Mouse (Mus musculus): ENCODE measurements at regions not wholly inside any gene's neighbourhood (a gene's known extent, or its start where the extent isn't known, plus 50 kb on each side); places are given as distances from the start of the nearest gene placed in this dataset.

- no peaks in the 10 kb centered on the region for H3K4me1 ChIP-seq (replicated peaks; ENCODE audit: control insufficient read depth, insufficient read depth, low read length)
- no peaks in the 10 kb centered on the region for H3K9me3 ChIP-seq (ENCODE audit: control insufficient read depth)
- no peak overlapping the region for H3K27ac ChIP-seq (ENCODE audit: low read depth, low read length)
- ATAC-seq: no peak
- no peaks in the 10 kb centered on the region for H3K36me3 ChIP-seq (ENCODE audit: control insufficient read depth, insufficient read depth)
- no peaks in the 10 kb centered on the region for H3K27me3 ChIP-seq (replicated peaks; ENCODE audit: control insufficient read depth, insufficient read depth, low read length)
- no peak for TF ChIP-seq CTCF (IDR thresholded peaks at IDR 0.05; ENCODE audit: low read depth)
- H3K4me3 ChIP-seq (ENCODE audit: low read depth, low read length): no peak overlapping the region
- 78% methylated on average over 6 of the region's 6 CpGs for WGBS
- H3K9ac ChIP-seq (ENCODE audit: low read depth, low read length): no peak overlapping the region
- H3K4me2 ChIP-seq (replicated peaks; ENCODE audit: low read depth): no peak overlapping the region
Observed at GRCm38 (mm10) chr9:122586421-122586820, 160.7 kb upstream of the Topaz1 start.

- no peak for ATAC-seq
Observed at GRCm38 (mm10) chr9:122586986-122587385, 160.2 kb upstream of the Topaz1 start.

GRCm38 (mm10) chr9:122588246-122588645 is 158.9 kb upstream of the Topaz1 start:
- no peak overlapping the region for H3K27ac ChIP-seq (ENCODE audit: low read depth, low read length)
- no peak overlapping the region for H3K9ac ChIP-seq (ENCODE audit: low read depth, low read length)
- H3K4me2 ChIP-seq (replicated peaks; ENCODE audit: low read depth): no peak overlapping the region
- no peaks in the 10 kb centered on the region for H3K36me3 ChIP-seq (ENCODE audit: control insufficient read depth, insufficient read depth)
- H3K4me3 ChIP-seq (ENCODE audit: low read depth, low read length): no peak overlapping the region
- no peak for ATAC-seq
- WGBS: 86% methylated on average over 8 of the region's 8 CpGs
- H3K27me3 ChIP-seq (replicated peaks; ENCODE audit: control insufficient read depth, insufficient read depth, low read length): no peaks in the 10 kb centered on the region
- no peak for TF ChIP-seq CTCF (IDR thresholded peaks at IDR 0.05; ENCODE audit: low read depth)
- no peaks in the 10 kb centered on the region for H3K9me3 ChIP-seq (ENCODE audit: control insufficient read depth)
- no peaks in the 10 kb centered on the region for H3K4me1 ChIP-seq (replicated peaks; ENCODE audit: control insufficient read depth, insufficient read depth, low read length)

More at GRCm38 (mm10) chr9:122586986-122587385, 160.2 kb upstream of the Topaz1 start:
- H3K36me3 ChIP-seq (ENCODE audit: control insufficient read depth, insufficient read depth): no peaks in the 10 kb centered on the region
- no peaks in the 10 kb centered on the region for H3K4me1 ChIP-seq (replicated peaks; ENCODE audit: control insufficient read depth, insufficient read depth, low read length)
- H3K27me3 ChIP-seq (replicated peaks; ENCODE audit: control insufficient read depth, insufficient read depth, low read length): no peaks in the 10 kb centered on the region
- no peak overlapping the region for H3K27ac ChIP-seq (ENCODE audit: low read depth, low read length)
- H3K4me2 ChIP-seq (replicated peaks; ENCODE audit: low read depth): no peak overlapping the region
- 60% methylated on average over 5 of the region's 5 CpGs for WGBS
- no peak overlapping the region for H3K4me3 ChIP-seq (ENCODE audit: low read depth, low read length)
- no peaks in the 10 kb centered on the region for H3K9me3 ChIP-seq (ENCODE audit: control insufficient read depth)
- H3K9ac ChIP-seq (ENCODE audit: low read depth, low read length): no peak overlapping the region
- TF ChIP-seq CTCF (IDR thresholded peaks at IDR 0.05; ENCODE audit: low read depth): no peak

- no peaks in the 10 kb centered on the region for H3K36me3 ChIP-seq (ENCODE audit: control insufficient read depth, insufficient read depth)
- TF ChIP-seq CTCF (IDR thresholded peaks at IDR 0.05; ENCODE audit: low read depth): no peak
- H3K4me2 ChIP-seq (replicated peaks; ENCODE audit: low read depth): no peak overlapping the region
- H3K27me3 ChIP-seq (replicated peaks; ENCODE audit: control insufficient read depth, insufficient read depth, low read length): peaks cover 12% of the 10 kb centered on the region
- WGBS: 27% methylated on average over 7 of the region's 7 CpGs
- H3K9ac ChIP-seq (ENCODE audit: low read depth, low read length): no peak overlapping the region
- no peak overlapping the region for H3K27ac ChIP-seq (ENCODE audit: low read depth, low read length)
- H3K4me3 ChIP-seq (ENCODE audit: low read depth, low read length): no peak overlapping the region
- H3K9me3 ChIP-seq (ENCODE audit: control insufficient read depth): no peaks in the 10 kb centered on the region
- no peaks in the 10 kb centered on the region for H3K4me1 ChIP-seq (replicated peaks; ENCODE audit: control insufficient read depth, insufficient read depth, low read length)
- no peak for ATAC-seq
Observed at GRCm38 (mm10) chr9:122592820-122593615, 154.1 kb upstream of the Topaz1 start.

DNA sequence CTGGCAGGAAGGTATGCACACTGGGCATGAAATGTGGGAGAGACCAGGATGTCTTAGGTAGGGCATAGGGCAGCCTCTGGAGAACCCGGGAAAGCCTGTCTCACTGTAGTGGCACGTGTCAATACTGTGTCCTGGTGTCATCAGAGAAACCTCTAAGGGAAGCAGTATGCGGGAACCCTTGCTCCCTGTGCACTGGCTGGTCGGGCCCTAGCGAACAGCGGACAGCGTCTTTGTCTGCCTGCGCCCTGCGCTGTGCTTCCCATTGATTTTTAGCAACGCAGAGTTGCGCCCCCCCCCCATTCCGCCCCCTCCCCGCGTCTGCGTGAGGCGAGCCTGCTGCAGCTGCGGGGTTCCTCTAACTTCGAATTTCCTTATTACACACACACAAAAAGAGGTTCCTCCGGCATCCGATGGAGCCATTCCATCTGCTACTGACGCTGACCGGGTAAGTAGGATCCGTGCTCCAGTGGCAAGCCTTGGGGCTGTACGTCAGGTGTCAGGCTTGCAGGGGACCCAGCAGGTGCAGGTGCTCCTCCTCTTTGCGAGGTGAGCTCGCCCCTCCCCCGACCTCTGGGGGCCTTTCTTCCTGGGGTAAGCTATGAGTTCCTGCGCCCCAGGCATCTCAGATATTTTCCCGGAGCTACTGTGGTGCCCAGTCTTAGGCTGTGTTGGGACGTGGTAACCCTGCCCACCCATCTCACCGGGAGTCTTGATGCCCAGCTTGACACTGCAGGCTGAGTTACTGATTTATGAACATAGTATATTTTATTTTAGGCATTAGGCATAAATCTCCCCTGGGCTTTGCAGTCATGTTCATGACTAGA is 151.8 kb upstream of the Topaz1 start:
- no peak overlapping the region for H3K27ac ChIP-seq (ENCODE audit: low read depth, low read length)
- H3K36me3 ChIP-seq (ENCODE audit: control insufficient read depth, insufficient read depth): no peaks in the 10 kb centered on the region
- no peaks in the 10 kb centered on the region for H3K9me3 ChIP-seq (ENCODE audit: control insufficient read depth)
- no peak overlapping the region for H3K4me3 ChIP-seq (ENCODE audit: low read depth, low read length)
- no peak overlapping the region for H3K4me2 ChIP-seq (replicated peaks; ENCODE audit: low read depth)
- no peaks in the 10 kb centered on the region for H3K4me1 ChIP-seq (replicated peaks; ENCODE audit: control insufficient read depth, insufficient read depth, low read length)
- no peak overlapping the region for H3K9ac ChIP-seq (ENCODE audit: low read depth, low read length)
- TF ChIP-seq CTCF (IDR thresholded peaks at IDR 0.05; ENCODE audit: low read depth): no peak
- peaks cover 12% of the 10 kb centered on the region for H3K27me3 ChIP-seq (replicated peaks; ENCODE audit: control insufficient read depth, insufficient read depth, low read length)
- ATAC-seq: no peak
- WGBS: 4% methylated on average over 30 of the region's 31 CpGs

- ATAC-seq: no peak
- no peak for TF ChIP-seq CTCF (IDR thresholded peaks at IDR 0.05; ENCODE audit: low read depth)
- no peak overlapping the region for H3K4me3 ChIP-seq (ENCODE audit: low read depth, low read length)
- 59% methylated on average over 2 of the region's 2 CpGs for WGBS
- H3K4me2 ChIP-seq (replicated peaks; ENCODE audit: low read depth): no peak overlapping the region
- H3K9me3 ChIP-seq (ENCODE audit: control insufficient read depth): no peaks in the 10 kb centered on the region
- no peaks in the 10 kb centered on the region for H3K4me1 ChIP-seq (replicated peaks; ENCODE audit: control insufficient read depth, insufficient read depth, low read length)
- no peaks in the 10 kb centered on the region for H3K36me3 ChIP-seq (ENCODE audit: control insufficient read depth, insufficient read depth)
- H3K9ac ChIP-seq (ENCODE audit: low read depth, low read length): no peak overlapping the region
- H3K27ac ChIP-seq (ENCODE audit: low read depth, low read length): no peak overlapping the region
- no peaks in the 10 kb centered on the region for H3K27me3 ChIP-seq (replicated peaks; ENCODE audit: control insufficient read depth, insufficient read depth, low read length)
Observed at GRCm38 (mm10) chr9:122603106-122603505, 144.0 kb upstream of the Topaz1 start.

Data from intestine, postnatal 0 days (tissue).